Mouse (Mus musculus) CH12.LX (cell line): ENCODE measurements at regions not wholly inside any gene's neighbourhood (a gene's known extent, or its start where the extent isn't known, plus 50 kb on each side); places are given as distances from the start of the nearest gene placed in this dataset.

Experiments
- CHD2 ChIP-seq: IDR thresholded peaks from 2 replicates; pipeline ENCODE4 v1.6.1; 2011; ENCODE audit warnings: low read length, improper control_type of control experiment
- CTCF ChIP-seq, 2 experiments: IDR thresholded peaks in 1 of 2; conservative IDR thresholded peaks in 1 of 2; 2 replicates each; pipeline ENCODE4 v1.5.1; 2011 to 2012; ENCODE audit warnings: low read depth in 2 of 2, low read length in 2 of 2, improper control_type of control experiment in 1 of 2, inconsistent platforms in 1 of 2, mild to moderate bottlenecking in 1 of 2, moderate library complexity in 1 of 2
- ELF1 ChIP-seq: IDR thresholded peaks from 2 replicates; pipeline ENCODE4 v1.6.1; 2014; ENCODE audit warnings: low read depth, mild to moderate bottlenecking, inconsistent platforms, low read length, improper control_type of control experiment
- KAT2A ChIP-seq: IDR thresholded peaks from 2 replicates; pipeline ENCODE4 v1.6.1; 2012; ENCODE audit warnings: low read length, improper control_type of control experiment, inconsistent platforms; ENCODE audit not compliant: insufficient replicate concordance
- MAX ChIP-seq: IDR thresholded peaks from 2 replicates; pipeline ENCODE4 v1.6.1; 2011; ENCODE audit warnings: low read length, improper control_type of control experiment
- NRF1 ChIP-seq: IDR thresholded peaks from 2 replicates; pipeline ENCODE4 v1.6.1; 2014; ENCODE audit warnings: low read depth, mild to moderate bottlenecking, inconsistent platforms, low read length, improper control_type of control experiment, moderate library complexity
- POLR2A ChIP-seq: IDR thresholded peaks from 2 replicates; pipeline ENCODE4 v1.6.1; 2011; ENCODE audit warnings: low read depth, mild to moderate bottlenecking, improper control_type of control experiment, low read length
- RCOR1 ChIP-seq: conservative IDR thresholded peaks from 2 replicates; pipeline ENCODE4 v1.6.1; 2012; ENCODE audit warnings: low read depth, mild to moderate bottlenecking, inconsistent platforms, low read length, improper control_type of control experiment
- SIN3A ChIP-seq: IDR thresholded peaks from 2 replicates; pipeline ENCODE4 v1.6.1; 2012; ENCODE audit warnings: low read length, improper control_type of control experiment, inconsistent platforms
- TCF12 ChIP-seq: IDR thresholded peaks from 2 replicates; pipeline ENCODE4 v1.6.1; 2014; ENCODE audit warnings: low read depth, mild to moderate bottlenecking, inconsistent platforms, low read length, improper control_type of control experiment
- UBTF ChIP-seq: IDR thresholded peaks from 2 replicates; pipeline ENCODE4 v1.6.1; 2012; ENCODE audit warnings: low read depth, mild to moderate bottlenecking, inconsistent platforms, low read length, improper control_type of control experiment, moderate library complexity
- USF1 ChIP-seq: IDR thresholded peaks from 2 replicates; pipeline ENCODE4 v1.6.1; 2014; ENCODE audit warnings: low read depth, mild to moderate bottlenecking, inconsistent platforms, low read length, improper control_type of control experiment
- ZNF384 ChIP-seq: IDR thresholded peaks from 2 replicates; pipeline ENCODE4 v1.6.1; 2012; ENCODE audit warnings: low read depth, low read length, improper control_type of control experiment, inconsistent platforms

GRCm38 (mm10) chr13:26150426-26150825 lies 619.5 kb downstream of the Hdgfl1 start:
- TF ChIP-seq ZNF384, result no peak
- TF ChIP-seq POLR2A, result no peak
- no peak for TF ChIP-seq CTCF (conservative IDR thresholded peaks at IDR 0.05 in 1 of 2, IDR thresholded peaks at IDR 0.05 in 1 of 2; ENCODE audit: low read depth in 2 of 2, low read length in 2 of 2)
- TF ChIP-seq RCOR1, result no peak
- no peak for TF ChIP-seq KAT2A
- no peak for TF ChIP-seq NRF1
- TF ChIP-seq USF1, result no peak
- TF ChIP-seq TCF12, result no peak
- TF ChIP-seq CHD2, result no peak
- TF ChIP-seq ELF1, result no peak
- TF ChIP-seq MAX, result no peak
- no peak for TF ChIP-seq UBTF
- TF ChIP-seq SIN3A, result no peak
